Mouse (Mus musculus) left cerebral cortex, postnatal 14 days (tissue): ENCODE data around the gene Ctla2a. TPM values are rescaled to one million over a fixed set of nuclear protein-coding genes. Genes with fewer than 3 reads are reported as not detected.
"Not testable (repeated sequence)": the region's sequence is repeated elsewhere in the genome, so short reads cannot be mapped to it uniquely, and the experiment has no call there.

Experiments used
- DNase-seq, 2 experiments: peaks; one replicate each; pipeline ENCODE4 v3.0.0; 2021 to 2022; ENCODE audit warnings: low spot score in 2 of 2, mixed read lengths in 1 of 2
- intact Hi-C: fragments of 180-260 bp; cut with DNase I; formaldehyde crosslinking; loops from one replicate; pipeline ENCODE4 v1.15.1; 2025
- long read RNA-seq, 2 experiments: library from polyadenylated mRNA; stranded (forward); transcript quantifications; one replicate each; pipeline ENCODE4 v2.0.0; 2021
- total RNA-seq, 2 experiments: library from RNA; stranded (reverse); gene quantifications; 2 replicates each; pipeline ENCODE4 v1.2.3; 2021

Ctla2a gene
- 10 to 100 TPM; 23.9 to 32.4 TPM for total RNA-seq
- long read RNA-seq, experiment 1, transcript Ctla2a-205 (3 exons, 706 nt): minor isoform, 7 of 24 reads
- long read RNA-seq, experiment 1, transcript Ctla2a-201 (5 exons, 1,373 nt): major isoform, 17 of 24 reads
- long read RNA-seq, experiment 1, partial matches to known transcripts: 0 of 24 reads
- long read RNA-seq, experiment 1, other reads (novel, unspliced or antisense): 0 of 24 reads
- long read RNA-seq, experiment 2, transcript Ctla2a-201 (5 exons, 1,373 nt): major isoform, 16 of 20 reads
- long read RNA-seq, experiment 2, partial matches to known transcripts: 1 of 20 reads
- long read RNA-seq, experiment 2, other reads (novel, unspliced or antisense): 0 of 20 reads

DNA sequence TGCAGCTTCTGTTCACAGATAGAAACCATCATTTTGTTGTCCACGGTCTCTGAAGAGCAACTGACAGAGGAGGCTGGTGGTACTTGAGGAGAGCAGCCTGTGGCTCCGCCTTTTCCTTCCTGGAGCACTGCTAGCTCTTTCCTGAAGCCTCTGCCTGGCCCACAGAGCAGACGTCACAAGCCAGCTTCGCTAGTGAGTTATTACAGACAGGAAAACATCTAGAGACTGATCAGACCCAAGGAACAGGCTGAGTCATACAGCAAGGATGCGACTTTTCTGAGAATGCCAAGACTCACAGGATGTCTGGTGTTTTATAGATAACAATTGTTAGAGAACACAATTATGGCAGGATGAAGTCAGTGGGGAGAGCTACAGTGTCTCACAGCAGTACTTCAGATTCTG lies at the start of gene Ctla2a, which contains the start of gene Gm49391:
Gene Ctla2a, minus strand, starts transcription at position 126 of the 402 bp plus-strand sequence.
Gene Gm49391, minus strand, starts transcription at position 72 of the 402 bp plus-strand sequence.
- intact Hi-C loops: no loop called here
- no peak for DNase-seq

DNA sequence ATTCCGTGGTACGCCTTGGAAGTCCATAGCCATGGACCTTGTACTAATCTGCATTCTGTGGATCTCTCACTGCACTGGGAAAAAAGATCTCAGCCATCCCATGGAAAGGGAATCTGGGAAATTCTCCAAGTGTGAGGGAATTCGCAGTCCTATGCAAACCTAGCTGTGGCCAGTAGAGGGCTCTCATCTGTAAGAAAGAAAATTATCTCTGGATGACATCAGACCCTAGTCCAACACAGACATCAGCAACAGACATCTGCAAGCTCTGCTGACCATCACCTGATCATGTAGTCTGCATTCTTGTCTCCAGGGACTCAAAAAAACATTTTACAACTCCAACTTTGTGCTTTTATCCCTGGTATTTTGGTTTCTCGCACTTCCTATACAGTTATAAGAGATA lies 35.9 kb upstream of the Ctla2a start:
- intact Hi-C loops: not testable (repeated sequence)

DNA sequence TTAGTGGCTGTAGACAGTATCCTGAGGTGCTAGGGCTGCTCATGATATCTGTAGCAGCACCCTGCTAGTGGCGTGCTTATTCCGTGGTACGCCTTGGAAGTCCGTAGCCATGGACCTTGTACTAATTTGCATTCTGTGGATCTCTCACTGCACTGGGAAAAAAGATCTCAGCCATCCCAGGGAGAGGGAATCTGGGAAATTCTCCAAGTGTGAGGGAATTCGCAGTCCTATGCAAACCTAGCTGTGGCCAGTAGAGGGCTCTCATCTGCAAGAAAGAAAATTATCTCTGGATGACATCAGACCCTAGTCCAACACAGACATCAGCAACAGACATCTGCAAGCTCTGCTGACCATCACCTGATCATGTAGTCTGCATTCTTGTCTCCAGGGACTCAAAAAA lies 27.6 kb upstream of the Ctla2a start:
- DNase-seq, intact Hi-C loops: not testable (repeated sequence)

More for the DNA sequence above, 35.9 kb upstream of the Ctla2a start:
- not testable (repeated sequence) for DNase-seq

DNA sequence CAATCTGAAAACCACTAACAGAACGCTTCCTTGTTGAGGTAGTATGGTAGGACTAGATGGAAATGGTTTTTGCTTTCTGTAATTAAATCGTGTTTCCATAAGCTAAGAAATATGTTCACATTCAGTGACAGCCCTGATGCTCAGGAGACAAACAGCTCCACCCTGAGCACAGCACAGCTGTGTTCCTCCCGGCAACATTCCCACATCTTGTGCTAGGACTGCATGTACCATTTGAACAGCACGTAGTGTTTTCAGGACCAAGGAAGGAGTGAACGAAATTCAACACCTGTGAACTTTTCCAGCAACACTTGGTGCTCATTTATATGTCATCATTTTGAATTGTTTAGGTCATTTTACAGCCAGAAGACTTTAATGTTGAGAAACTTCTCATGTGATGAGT lies 25.3 kb upstream of the Ctla2a start:
- intact Hi-C loops: no loop called here
- DNase-seq: no peak

DNA sequence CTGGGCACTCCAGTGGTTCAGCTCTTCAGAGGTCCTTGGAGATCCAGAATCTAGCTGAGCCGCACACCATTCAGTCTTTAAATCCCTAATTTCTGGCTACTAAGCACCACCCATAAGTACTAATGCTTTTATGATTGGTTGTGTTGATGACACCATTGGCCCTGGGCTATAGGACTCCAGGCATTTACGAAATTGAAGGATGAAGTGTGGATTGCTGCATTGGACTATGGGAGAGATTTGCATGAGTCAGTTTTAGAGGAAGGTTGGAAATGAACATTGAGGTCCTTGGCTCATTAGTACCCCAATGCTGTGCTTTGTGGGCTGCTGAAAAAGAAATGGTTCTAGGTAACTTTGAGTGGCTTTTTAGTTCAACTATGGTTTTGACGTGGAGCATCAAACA lies 5.5 kb upstream of the Ctla2a start, which contains the start of gene Tpbpa:
Gene Tpbpa, minus strand, starts transcription at position 101 of the 400 bp plus-strand sequence.
- intact Hi-C loops, DNase-seq: not testable (repeated sequence)

DNA sequence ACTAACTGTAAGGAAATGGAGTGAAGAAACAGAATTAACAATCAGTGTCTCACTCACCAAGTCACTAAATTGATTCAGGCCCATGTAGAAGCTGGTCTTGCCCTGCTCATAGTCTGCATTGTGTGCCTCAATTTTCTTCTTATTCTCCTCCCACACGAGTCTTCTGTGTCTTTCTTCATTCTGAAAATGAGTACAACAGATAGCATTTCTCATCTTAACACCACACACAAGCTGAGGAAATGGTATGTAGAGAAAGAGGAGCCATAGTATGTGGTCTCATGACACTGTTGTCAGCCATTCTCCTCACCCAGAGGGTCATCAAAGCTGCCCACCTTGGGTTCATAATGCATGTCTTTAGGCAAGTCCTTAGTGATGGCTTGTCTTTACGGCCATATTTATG lies 935 bp downstream of the Ctla2a start, which contains the start of gene Gm49393:
Gene Gm49393, minus strand, starts transcription at position 101 of the 400 bp plus-strand sequence.
- intact Hi-C loops, DNase-seq: not testable (repeated sequence)

DNA sequence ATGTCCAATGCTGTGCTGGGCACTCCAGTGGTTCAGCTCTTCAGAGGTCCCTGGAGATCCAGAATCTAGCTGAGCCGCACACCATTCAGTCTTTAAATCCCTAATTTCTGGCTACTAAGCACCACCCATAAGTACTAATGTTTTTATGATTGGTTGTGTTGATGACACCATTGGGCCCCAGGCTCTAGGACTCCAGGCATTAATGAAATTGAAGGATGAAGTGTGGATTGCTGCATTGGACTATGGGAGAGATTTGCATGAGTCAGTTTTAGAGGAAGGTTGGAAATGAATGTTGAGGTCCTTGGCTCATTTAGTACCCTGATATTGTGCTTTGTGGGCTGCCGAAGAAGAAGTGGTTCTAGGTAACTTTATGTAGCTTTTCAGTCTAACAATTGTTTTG lies 31.6 kb downstream of the Ctla2a start, which contains the start of gene Tpbpb:
Gene Tpbpb, minus strand, starts transcription at position 101 of the 400 bp plus-strand sequence.
- DNase-seq, intact Hi-C loops: not testable (repeated sequence)

DNA sequence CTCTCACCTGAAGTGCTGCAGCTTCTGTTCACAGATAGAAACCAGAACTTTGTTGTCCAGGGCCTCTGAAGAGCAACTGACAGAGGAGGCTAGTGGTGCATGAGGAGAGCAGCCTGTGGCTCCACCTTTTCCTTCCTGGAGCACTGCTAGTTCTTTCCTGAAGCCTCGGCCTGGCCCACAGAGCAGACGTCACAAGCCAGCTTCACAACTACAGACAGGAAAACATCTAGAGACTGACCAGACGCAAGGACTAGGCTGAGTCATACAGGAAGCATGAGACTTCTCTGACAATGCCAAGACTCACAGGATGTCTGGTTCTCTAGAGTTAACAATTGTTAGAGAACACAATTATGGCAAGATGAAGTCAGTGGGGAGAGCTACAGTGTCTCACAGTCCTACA lies 39.1 kb downstream of the Ctla2a start, which contains the start of gene Ctla2b:
Gene Ctla2b, minus strand, starts transcription at position 120 of the 400 bp plus-strand sequence.
- intact Hi-C loops: no loop called here
- peak; percentile 2 to 6 for DNase-seq

DNA sequence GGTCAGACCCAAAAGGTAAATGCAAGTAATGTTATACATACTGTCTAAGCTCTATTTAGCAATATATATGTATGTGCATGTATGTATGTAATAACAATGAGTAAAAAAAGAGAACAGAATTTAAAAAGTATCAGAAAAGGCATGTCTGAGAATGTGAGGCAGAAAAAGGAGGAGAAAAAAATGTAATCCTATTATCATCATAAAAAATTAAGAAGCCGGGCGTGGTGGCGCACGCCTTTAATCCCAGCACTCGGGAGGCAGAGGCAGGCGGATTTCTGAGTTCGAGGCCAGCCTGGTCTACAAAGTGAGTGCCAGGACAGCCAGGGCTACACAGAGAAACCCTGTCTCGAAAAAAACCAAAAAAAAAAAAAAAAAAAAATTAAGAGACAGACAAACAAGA lies 39.6 kb downstream of the Ctla2a start, which contains the start of gene Gm49392:
Gene Gm49392, minus strand, starts transcription at position 101 of the 400 bp plus-strand sequence.
- intact Hi-C loops: not testable (repeated sequence)

DNA sequence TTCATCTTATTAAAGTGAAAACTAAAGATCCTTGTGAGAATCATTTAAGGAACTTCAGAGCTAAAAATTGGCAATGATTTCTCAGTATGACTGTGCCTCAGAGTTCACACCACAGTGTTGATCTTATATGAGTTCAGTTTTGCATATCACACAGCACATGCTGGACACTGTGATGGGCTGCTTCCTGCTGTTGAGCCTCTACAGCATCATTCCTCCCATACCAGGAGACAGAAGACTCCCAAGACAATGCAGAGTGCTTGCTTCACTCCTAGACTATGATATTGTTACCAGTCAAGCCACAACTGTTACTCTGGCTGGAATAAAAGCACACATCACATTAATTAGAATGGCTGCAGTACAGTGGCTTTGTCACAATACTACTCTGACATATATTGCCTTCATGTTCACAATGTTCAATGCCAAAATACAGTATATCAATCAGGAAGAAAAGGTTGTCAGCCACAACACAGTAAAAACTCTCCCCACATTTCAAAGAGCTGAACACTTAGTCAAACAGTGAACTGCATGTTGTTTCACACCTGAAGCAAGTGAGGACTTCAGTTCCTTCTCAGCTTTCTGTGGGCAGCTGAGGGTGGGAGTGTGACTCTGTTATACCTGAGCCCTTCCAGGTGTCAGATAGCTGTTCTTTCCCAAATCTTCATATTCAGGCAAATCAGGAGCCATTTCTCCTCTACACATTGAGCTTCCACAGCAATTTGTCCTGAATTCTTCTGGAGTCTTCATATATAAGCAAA lies 40.8 kb downstream of the Ctla2a start:
- DNase-seq: no peak
- intact Hi-C loops: no loop called here

More for the DNA sequence above, 39.6 kb downstream of the Ctla2a start, which contains the start of gene Gm49392:
- DNase-seq: not testable (repeated sequence)

DNA sequence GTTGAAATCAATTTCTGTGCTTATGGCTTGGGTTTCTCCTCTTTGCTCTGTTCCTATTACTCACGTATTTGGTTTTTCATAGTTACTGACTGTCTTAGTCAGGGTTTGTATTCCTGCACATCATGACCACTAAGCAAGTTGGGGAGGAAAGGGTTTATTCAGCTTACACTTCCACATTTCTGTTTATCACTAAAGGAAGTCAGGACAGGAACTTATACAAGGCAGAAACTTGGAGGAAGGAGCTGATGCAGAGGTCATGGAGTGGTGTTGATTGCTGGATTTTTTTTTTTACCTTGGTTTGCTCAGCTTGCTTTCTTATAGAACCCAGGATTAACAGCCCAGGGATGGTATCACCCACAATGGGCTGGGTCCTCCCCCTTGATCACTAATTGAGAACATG lies 44.1 kb downstream of the Ctla2a start:
- no peak for DNase-seq
- intact Hi-C loops: no loop called here

Other genes starting within 250 kb of the Ctla2a start
- not detected for gene BC051665, start 150.3 kb downstream of the Ctla2a start, total RNA-seq
- gene Ctsll3, start 133.8 kb downstream of the Ctla2a start, total RNA-seq: not detected
- gene 4930486L24Rik, start 72.2 kb downstream of the Ctla2a start, total RNA-seq: under 1 TPM in 1 of 2 experiments, not detected in 1; 0.32 TPM
- gene Gm49392, start 39.7 kb downstream of the Ctla2a start, total RNA-seq: not detected
- 1 to 10 TPM; 2.9 to 3.7 TPM for gene Ctla2b, start 39.2 kb downstream of the Ctla2a start, total RNA-seq
- not detected for gene Tpbpb, start 31.7 kb downstream of the Ctla2a start, total RNA-seq
- gene Gm49393, start 1.0 kb downstream of the Ctla2a start, total RNA-seq: not detected
- under 1 TPM in 1 of 2 experiments, not detected in 1; 0.38 TPM for gene Gm49391, start 54 bp downstream of the Ctla2a start, total RNA-seq
- gene Tpbpa, start 5.4 kb upstream of the Ctla2a start, total RNA-seq: not detected
- not detected for gene Ctsj, start 69.3 kb upstream of the Ctla2a start, total RNA-seq
- gene Ctsq, start 104.0 kb upstream of the Ctla2a start, total RNA-seq: not detected
- not detected for gene Ctsr, start 227.6 kb upstream of the Ctla2a start, total RNA-seq